Mouse (Mus musculus) hindbrain, embryonic 10.5 days (tissue): ENCODE results near the gene Lingo1. TPM values are rescaled to one million over a fixed set of nuclear protein-coding genes. Genes with fewer than 3 reads are reported as not detected.
A peak's percentile ranks its signal among the peaks of the same experiment; 100 is the strongest.

ENCODE experiments used
- DNase-seq: peaks from one replicate; pipeline ENCODE4 v3.0.0-alpha.2; 2017; ENCODE audit warnings: low spot score
- H3K27ac ChIP-seq: fragments of 300-500 bp; sonication (generic); 2 replicates; pipeline ENCODE4 v1.5.1; 2016; ENCODE audit warnings: mild to moderate bottlenecking, moderate library complexity
- H3K27me3 ChIP-seq: fragments of 300-500 bp; sonication (generic); 2 replicates; pipeline ENCODE4 v1.6.1; 2016; ENCODE audit warnings: mild to moderate bottlenecking; ENCODE audit not compliant: poor library complexity, insufficient read depth, severe bottlenecking
- H3K36me3 ChIP-seq: fragments of 300-500 bp; sonication (generic); 2 replicates; pipeline ENCODE4 v1.6.1; 2016; ENCODE audit warnings: mild to moderate bottlenecking, moderate library complexity
- H3K4me1 ChIP-seq: fragments of 300-500 bp; sonication (generic); replicated peaks from 2 replicates; pipeline ENCODE4 v1.6.1; 2016; ENCODE audit warnings: mild to moderate bottlenecking
- H3K4me3 ChIP-seq: fragments of 300-500 bp; sonication (generic); 2 replicates; pipeline ENCODE4 v1.5.1; 2016; ENCODE audit warnings: mild to moderate bottlenecking, moderate library complexity
- H3K9me3 ChIP-seq: fragments of 300-500 bp; sonication (generic); 2 replicates; pipeline ENCODE4 v1.6.1; 2016; ENCODE audit warnings: mild to moderate bottlenecking, moderate library complexity
- WGBS: fragments of 180-500 bp; shearing (Covaris S2); methylation state at CpG from one replicate; pipeline ENCODE4 v1.1.7; 2016; 5-methylcytosine and 5-hydroxymethylcytosine counted together
- polyA plus RNA-seq: library from polyadenylated mRNA; unstranded; fragments of >200 nt; fragmentation: Nextera tagmentation; extraction: Ambion mirVana; gene quantifications from 2 replicates; pipeline ENCODE4 v1.2.1, GENCODE M21; 2016

The Lingo1 gene
- 5.1 and 9.9 TPM in 2 replicates for polyA plus RNA-seq

- peak within 1 kb of the TSS; percentile 56 for H3K4me3 ChIP-seq
Measured at GRCm38 (mm10) chr9:56795721-56796655, at the start of gene Lingo1. TSS of gene Lingo1 (minus strand) at chr9:56796468.

GRCm38 (mm10) chr9:56844644-56845043 lies 48.4 kb upstream of the Lingo1 start:
- Histone ChIP-seq H3K27me3 (peaks cover 12% of the 10 kb centered on the region), H3K36me3 (no peaks in the 10 kb centered on the region), H3K4me1 (peaks cover 23% of the 10 kb centered on the region), H3K4me3 (no peak overlapping the region), H3K9me3 (no peaks in the 10 kb centered on the region), H3K27ac (no peak overlapping the region)
- 77% methylated on average over 8 of the region's 8 CpGs for WGBS
- no peak for DNase-seq

More at GRCm38 (mm10) chr9:56795721-56796655, at the start of gene Lingo1:
- no peaks in the 10 kb centered on the region for H3K36me3 ChIP-seq
- peaks cover 73% of the 10 kb centered on the region for H3K27me3 ChIP-seq
- peak; percentile 60 for DNase-seq
- no peaks in the 10 kb centered on the region for H3K9me3 ChIP-seq
- H3K27ac ChIP-seq = peak within 1 kb of the TSS; percentile 36
- H3K4me1 ChIP-seq = peaks cover 22% of the 10 kb centered on the region
- WGBS = under 1% methylated on average over 88 of the region's 88 CpGs

GRCm38 (mm10) chr9:56843679-56844188 lies 47.5 kb upstream of the Lingo1 start:
- H3K27me3 ChIP-seq = peaks cover 12% of the 10 kb centered on the region
- H3K9me3 ChIP-seq = no peaks in the 10 kb centered on the region
- DNase-seq = peak; percentile 74
- no peak overlapping the region for H3K27ac ChIP-seq
- H3K4me3 ChIP-seq = no peak overlapping the region
- peaks cover 23% of the 10 kb centered on the region for H3K4me1 ChIP-seq
- no peaks in the 10 kb centered on the region for H3K36me3 ChIP-seq
- 41% methylated on average over 7 of the region's 7 CpGs for WGBS

DNA sequence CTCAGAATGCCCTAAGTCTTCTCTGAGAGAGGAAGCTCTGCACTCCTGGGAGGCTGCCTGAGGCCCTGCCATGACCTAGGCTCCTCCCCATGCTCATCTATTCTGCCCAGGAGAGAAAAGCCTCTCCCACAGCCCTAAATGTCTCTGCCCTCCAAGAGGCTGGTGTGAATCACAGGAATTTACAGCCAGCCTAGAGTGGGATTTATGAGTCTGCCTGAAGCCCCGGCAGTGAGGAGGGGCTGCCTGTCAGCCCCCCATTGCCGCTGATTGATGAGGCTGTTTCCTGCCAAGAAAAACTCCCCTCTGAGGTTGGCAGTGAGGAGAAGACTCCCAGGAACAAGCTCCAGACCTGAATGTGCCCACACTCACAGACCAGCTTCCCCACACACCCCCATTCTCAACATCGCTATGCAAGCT lies 46.0 kb upstream of the Lingo1 start:
- 67% methylated on average over 3 of the region's 3 CpGs for WGBS
- H3K36me3 ChIP-seq = no peaks in the 10 kb centered on the region
- H3K27me3 ChIP-seq = peaks cover 12% of the 10 kb centered on the region
- H3K4me3 ChIP-seq = no peak overlapping the region
- H3K4me1 ChIP-seq = peaks cover 23% of the 10 kb centered on the region
- DNase-seq = peak; percentile 13
- 0 out of 2 replicates have a peak overlapping the region, but pooled peaks have one; percentile 35 for H3K27ac ChIP-seq
- H3K9me3 ChIP-seq = no peaks in the 10 kb centered on the region

DNA sequence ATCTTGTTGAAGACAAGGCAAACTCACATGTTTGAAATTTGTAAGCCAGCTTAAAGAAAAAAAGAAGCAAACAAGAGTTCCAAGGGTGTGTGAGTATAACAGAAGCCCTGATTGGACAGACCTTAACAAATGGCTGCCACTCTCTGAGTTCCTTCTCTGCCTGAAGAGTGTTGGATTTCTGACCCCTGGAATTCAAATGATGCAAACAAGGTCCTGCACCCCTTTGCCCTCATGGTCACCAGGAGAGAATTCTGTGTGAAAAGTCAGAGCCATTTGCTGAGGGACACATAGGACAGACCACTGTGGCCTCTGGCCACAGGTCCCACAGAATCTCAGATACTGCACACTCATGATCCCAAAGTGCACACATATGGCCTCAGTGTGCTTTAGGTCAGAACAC lies 45.6 kb upstream of the Lingo1 start:
- no peak for DNase-seq
- H3K4me3 ChIP-seq = no peak overlapping the region
- no peaks in the 10 kb centered on the region for H3K36me3 ChIP-seq
- H3K27ac ChIP-seq = 0 out of 2 replicates have a peak overlapping the region, but pooled peaks have one; percentile 35
- peaks cover 12% of the 10 kb centered on the region for H3K27me3 ChIP-seq
- peaks cover 23% of the 10 kb centered on the region for H3K4me1 ChIP-seq
- no peaks in the 10 kb centered on the region for H3K9me3 ChIP-seq

- Histone ChIP-seq H3K4me3 (no peak overlapping the region), H3K27me3 (peaks cover 12% of the 10 kb centered on the region), H3K4me1 (peaks cover 23% of the 10 kb centered on the region), H3K36me3 (no peaks in the 10 kb centered on the region), H3K9me3 (no peaks in the 10 kb centered on the region), H3K27ac (no peak overlapping the region)
- no peak for DNase-seq
- WGBS = 75% methylated on average over 5 of the region's 5 CpGs
Measured at GRCm38 (mm10) chr9:56840721-56841120, 44.5 kb upstream of the Lingo1 start.

GRCm38 (mm10) chr9:56835152-56835551 lies 38.9 kb upstream of the Lingo1 start:
- Histone ChIP-seq H3K27me3 (peaks cover 12% of the 10 kb centered on the region; the same call in 1 of the 2 replicates), H3K4me1 (peaks cover 11% of the 10 kb centered on the region), H3K27ac (no peak overlapping the region), H3K36me3 (no peaks in the 10 kb centered on the region), H3K4me3 (no peak overlapping the region), H3K9me3 (no peaks in the 10 kb centered on the region)
- WGBS = 82% methylated on average over 5 of the region's 5 CpGs
- no peak for DNase-seq

GRCm38 (mm10) chr9:56832900-56833299 lies 36.6 kb upstream of the Lingo1 start:
- Histone ChIP-seq H3K4me3 (no peak overlapping the region), H3K27me3 (peaks cover 12% of the 10 kb centered on the region; the same call in 1 of the 2 replicates), H3K27ac (no peak overlapping the region), H3K36me3 (no peaks in the 10 kb centered on the region), H3K4me1 (peaks cover 18% of the 10 kb centered on the region), H3K9me3 (no peaks in the 10 kb centered on the region)
- WGBS = 35% methylated on average over 6 of the region's 6 CpGs
- DNase-seq = no peak

- 89% methylated on average over 3 of the region's 3 CpGs for WGBS
- Histone ChIP-seq H3K27ac (no peak overlapping the region), H3K9me3 (no peaks in the 10 kb centered on the region), H3K36me3 (no peaks in the 10 kb centered on the region), H3K4me3 (no peak overlapping the region), H3K4me1 (peaks cover 18% of the 10 kb centered on the region), H3K27me3 (peaks cover 16% of the 10 kb centered on the region)
- DNase-seq = no peak
Measured at GRCm38 (mm10) chr9:56831904-56832303, 35.6 kb upstream of the Lingo1 start.

DNA sequence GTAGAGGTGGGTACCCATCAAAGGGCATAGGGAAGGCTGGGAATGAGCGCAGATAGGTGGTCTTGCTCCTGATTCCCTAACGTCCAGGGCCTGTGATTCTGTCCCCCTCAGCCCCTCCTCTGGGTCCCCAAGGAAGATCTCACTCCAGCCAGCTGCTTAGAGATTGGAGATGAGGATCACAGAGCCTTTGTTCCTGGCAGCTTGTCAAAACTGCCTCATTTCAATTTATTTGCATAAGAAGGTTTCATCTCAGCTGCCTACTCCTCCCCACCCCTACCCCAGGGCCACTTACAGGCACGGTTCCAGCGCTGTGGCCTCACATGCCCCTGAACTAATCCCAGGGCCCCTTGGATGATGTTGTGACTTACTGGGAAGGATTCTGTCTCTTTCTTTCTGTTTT lies 33.9 kb upstream of the Lingo1 start:
- Histone ChIP-seq H3K27ac (peak overlapping the region; percentile 47; the same call in 1 of the 2 replicates), H3K4me1 (peaks cover 27% of the 10 kb centered on the region), H3K4me3 (no peak overlapping the region), H3K27me3 (peaks cover 33% of the 10 kb centered on the region), H3K9me3 (no peaks in the 10 kb centered on the region), H3K36me3 (no peaks in the 10 kb centered on the region)
- 29% methylated on average over 4 of the region's 4 CpGs for WGBS
- DNase-seq = no peak

GRCm38 (mm10) chr9:56828841-56829240 lies 32.6 kb upstream of the Lingo1 start:
- Histone ChIP-seq H3K27ac (no peak overlapping the region), H3K4me1 (peaks cover 38% of the 10 kb centered on the region), H3K4me3 (no peak overlapping the region), H3K36me3 (no peaks in the 10 kb centered on the region), H3K27me3 (peaks cover 42% of the 10 kb centered on the region), H3K9me3 (no peaks in the 10 kb centered on the region)
- WGBS = 87% methylated on average over 6 of the region's 6 CpGs
- no peak for DNase-seq

GRCm38 (mm10) chr9:56828146-56828545 lies 31.9 kb upstream of the Lingo1 start:
- Histone ChIP-seq H3K27ac (no peak overlapping the region), H3K4me1 (peaks cover 36% of the 10 kb centered on the region), H3K27me3 (peaks cover 41% of the 10 kb centered on the region), H3K36me3 (no peaks in the 10 kb centered on the region), H3K9me3 (no peaks in the 10 kb centered on the region), H3K4me3 (no peak overlapping the region)
- no peak for DNase-seq
- 44% methylated on average over 9 of the region's 9 CpGs for WGBS
